Mouse (Mus musculus) lung, postnatal 0 days (tissue): ENCODE measurements at regions not wholly inside any gene's neighbourhood (a gene's known extent, or its start where the extent isn't known, plus 50 kb on each side); places are given as distances from the start of the nearest gene placed in this dataset.
"Not testable (repeated sequence)": the region's sequence is repeated elsewhere in the genome, so short reads cannot be mapped to it uniquely, and the experiment has no call there.

Experiments
- ATAC-seq: fragments of 200-750 bp; cut with Nextera tagmentation; 2 replicates; pipeline ENCODE4 v1.8.0; 2017; ENCODE audit warnings: moderate library complexity
- DNase-seq: peaks from one replicate; pipeline ENCODE4 v3.0.0-alpha.2; 2016; ENCODE audit warnings: low spot score
- H3K27ac ChIP-seq: fragments of 300-500 bp; sonication (generic); 2 replicates; pipeline ENCODE4 v1.5.1; 2014; ENCODE audit warnings: antibody characterized with exemption, mild to moderate bottlenecking, low read length, mixed read lengths
- H3K27me3 ChIP-seq: fragments of 300-500 bp; sonication (generic); replicated peaks from 2 replicates; pipeline ENCODE4 v1.6.1; 2014; ENCODE audit warnings: low read length, mixed read lengths; ENCODE audit not compliant: insufficient read depth
- H3K36me3 ChIP-seq: fragments of 300-500 bp; sonication (generic); 2 replicates; pipeline ENCODE4 v1.6.1; 2014; ENCODE audit warnings: low read length, mixed read lengths; ENCODE audit not compliant: insufficient read depth
- H3K4me1 ChIP-seq: fragments of 300-500 bp; sonication (generic); 2 replicates; pipeline ENCODE4 v1.6.1; 2014; ENCODE audit warnings: antibody characterized with exemption, low read depth, low read length, mixed read lengths; ENCODE audit not compliant: insufficient read depth
- H3K4me2 ChIP-seq: fragments of 300-500 bp; sonication (generic); replicated peaks from 2 replicates; pipeline ENCODE4 v1.6.1; 2014; ENCODE audit warnings: low read depth, mild to moderate bottlenecking, low read length, moderate library complexity, mixed read lengths
- H3K4me3 ChIP-seq: fragments of 300-500 bp; sonication (generic); 2 replicates; pipeline ENCODE4 v1.5.1; 2014; ENCODE audit warnings: low read depth, low read length
- H3K9ac ChIP-seq: fragments of 300-500 bp; sonication (generic); replicated peaks from 2 replicates; pipeline ENCODE4 v1.6.1; 2014; ENCODE audit warnings: low read depth, mild to moderate bottlenecking
- H3K9me3 ChIP-seq: fragments of 300-500 bp; sonication (generic); 2 replicates; pipeline ENCODE4 v1.6.1; 2016; ENCODE audit warnings: low read length, mixed read lengths
- CTCF ChIP-seq: IDR thresholded peaks from 2 replicates; pipeline ENCODE4 v1.5.1; 2016; ENCODE audit warnings: antibody characterized with exemption, mild to moderate bottlenecking
- EP300 ChIP-seq: IDR thresholded peaks from 2 replicates; pipeline ENCODE4 v1.6.1; 2016; ENCODE audit warnings: antibody characterized with exemption, mild to moderate bottlenecking, control low read depth
- WGBS: fragments of 180-500 bp; shearing (Covaris S2); extraction: QIAGEN DNeasy Blood & Tissue Kit; methylation state at CpG from one replicate; pipeline ENCODE4 v1.1.7; 2014; 5-methylcytosine and 5-hydroxymethylcytosine counted together

DNA sequence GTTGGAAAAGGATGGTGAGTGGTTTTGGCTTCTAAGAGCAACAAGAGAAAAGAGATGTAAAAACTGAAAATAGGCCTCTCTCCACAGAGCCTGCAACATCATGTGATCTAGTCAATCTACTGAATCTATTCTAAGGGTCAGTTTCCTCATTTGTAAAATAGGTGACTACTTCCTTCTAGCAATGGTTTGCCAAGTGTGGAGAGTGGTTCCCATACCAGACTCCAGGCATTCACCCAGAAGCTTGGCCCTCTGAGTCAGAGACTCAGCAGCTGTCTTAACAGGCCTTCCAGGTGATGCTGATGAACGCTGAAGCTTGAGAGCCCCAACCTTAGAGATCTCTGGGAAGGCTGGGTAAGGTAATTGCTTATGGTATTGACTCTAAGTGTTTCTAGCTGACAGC lies 98.9 kb upstream of the Klf4 start:
- H3K27me3 ChIP-seq = no peaks in the 10 kb centered on the region
- H3K36me3 ChIP-seq = no peaks in the 10 kb centered on the region
- TF ChIP-seq EP300 (no peak), CTCF (no peak)
- no peak overlapping the region for H3K4me2 ChIP-seq
- no peak overlapping the region for H3K4me3 ChIP-seq
- ATAC-seq (no peak), DNase-seq (no peak)
- no peaks in the 10 kb centered on the region for H3K9me3 ChIP-seq
- H3K27ac ChIP-seq = no peak overlapping the region
- no peaks in the 10 kb centered on the region for H3K4me1 ChIP-seq
- WGBS = 96% methylated on average over 1 of the region's 1 CpGs
- H3K9ac ChIP-seq = no peak overlapping the region

DNA sequence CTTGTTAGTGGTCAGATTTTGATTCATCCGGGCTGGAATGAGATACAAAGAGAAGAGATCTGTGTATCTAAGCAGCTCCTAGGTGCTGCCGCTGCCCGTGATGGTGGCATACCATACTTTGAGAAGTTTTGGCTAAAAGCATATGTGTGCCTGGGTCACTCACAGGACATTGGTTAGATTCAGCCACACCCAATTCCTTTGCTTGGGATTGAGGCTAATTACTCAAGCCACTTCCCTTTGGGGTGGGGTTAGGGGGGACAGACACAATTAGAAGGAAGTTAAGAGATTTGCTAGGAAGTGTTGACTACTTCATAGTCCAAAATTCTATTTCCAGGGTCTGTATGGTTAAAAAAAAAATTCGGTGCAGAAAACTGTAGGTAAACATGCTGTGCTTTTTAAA lies 97.9 kb upstream of the Klf4 start:
- H3K27ac ChIP-seq, H3K4me1 ChIP-seq, H3K27me3 ChIP-seq, DNase-seq, H3K4me2 ChIP-seq, ATAC-seq, H3K4me3 ChIP-seq, H3K36me3 ChIP-seq, H3K9ac ChIP-seq, H3K9me3 ChIP-seq: not testable (repeated sequence)
- peak; percentile 37; the same call in 1 of the 2 replicates for TF ChIP-seq EP300
- WGBS = 73% methylated on average over 4 of the region's 4 CpGs

DNA sequence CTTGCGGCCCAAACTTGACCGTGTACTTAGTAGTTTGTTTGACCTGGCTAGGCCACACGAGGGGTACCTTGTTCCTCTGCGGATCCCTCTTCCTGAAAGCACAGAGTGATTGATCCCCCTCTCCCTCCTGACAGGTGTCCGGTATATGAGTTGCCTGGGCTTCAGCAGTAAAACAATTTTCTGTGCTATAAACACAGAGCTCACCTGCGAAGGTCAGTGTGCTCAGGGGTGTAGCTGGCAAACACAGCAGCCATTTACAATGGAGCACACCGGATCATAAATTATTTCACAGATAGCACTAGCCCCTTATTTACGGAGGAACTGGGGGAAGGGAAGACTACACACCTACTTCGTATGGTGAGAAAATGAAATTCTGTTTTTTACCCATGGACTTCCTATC lies 92.5 kb upstream of the Klf4 start:
- Histone ChIP-seq H3K27ac (no peak overlapping the region), H3K4me3 (no peak overlapping the region), H3K9ac (no peak overlapping the region), H3K9me3 (no peaks in the 10 kb centered on the region), H3K27me3 (no peaks in the 10 kb centered on the region), H3K4me2 (no peak overlapping the region), H3K4me1 (no peaks in the 10 kb centered on the region), H3K36me3 (no peaks in the 10 kb centered on the region)
- no peak for ATAC-seq
- 90% methylated on average over 9 of the region's 9 CpGs for WGBS
- no peak for DNase-seq
- TF ChIP-seq CTCF (no peak), EP300 (no peak)

DNA sequence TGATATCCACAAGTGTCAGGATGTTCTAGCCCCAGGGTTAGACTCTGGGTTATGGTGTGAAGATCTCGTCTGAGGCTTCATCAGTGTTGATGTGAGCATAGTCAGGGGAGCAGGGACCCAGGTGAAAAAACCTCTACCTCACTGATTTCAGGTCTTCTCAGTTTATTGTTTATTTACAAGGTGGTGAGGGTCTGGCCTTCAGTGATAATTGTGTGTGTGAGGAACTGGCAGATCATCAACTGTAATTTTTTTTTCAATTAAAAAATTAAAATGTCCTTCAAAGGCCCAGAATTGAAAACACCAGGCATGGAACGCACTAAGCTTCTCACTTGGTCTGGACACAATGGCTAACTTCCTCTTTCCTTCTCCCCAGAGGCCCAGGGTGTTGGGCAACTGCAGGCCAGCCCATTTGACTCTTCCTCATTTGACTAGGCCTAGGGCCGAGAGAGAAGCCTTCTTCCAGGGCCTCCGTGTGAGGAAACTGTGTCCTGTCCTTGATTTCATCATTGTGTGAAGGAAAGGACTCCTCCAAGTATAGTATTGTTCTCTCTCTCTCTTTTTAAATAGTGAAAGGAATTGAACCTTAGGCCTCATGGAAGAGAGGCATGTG lies 91.0 kb upstream of the Klf4 start:
- H3K36me3 ChIP-seq = no peaks in the 10 kb centered on the region
- H3K9me3 ChIP-seq = no peaks in the 10 kb centered on the region
- 67% methylated on average over 4 of the region's 4 CpGs for WGBS
- H3K4me3 ChIP-seq = no peak overlapping the region
- H3K27me3 ChIP-seq = no peaks in the 10 kb centered on the region
- TF ChIP-seq CTCF (no peak), EP300 (no peak)
- no peak overlapping the region for H3K4me2 ChIP-seq
- no peak overlapping the region for H3K27ac ChIP-seq
- DNase-seq = peak; percentile 64
- H3K9ac ChIP-seq = no peak overlapping the region
- ATAC-seq = peak; percentile 35; the same call in 1 of the 2 replicates
- no peaks in the 10 kb centered on the region for H3K4me1 ChIP-seq

DNA sequence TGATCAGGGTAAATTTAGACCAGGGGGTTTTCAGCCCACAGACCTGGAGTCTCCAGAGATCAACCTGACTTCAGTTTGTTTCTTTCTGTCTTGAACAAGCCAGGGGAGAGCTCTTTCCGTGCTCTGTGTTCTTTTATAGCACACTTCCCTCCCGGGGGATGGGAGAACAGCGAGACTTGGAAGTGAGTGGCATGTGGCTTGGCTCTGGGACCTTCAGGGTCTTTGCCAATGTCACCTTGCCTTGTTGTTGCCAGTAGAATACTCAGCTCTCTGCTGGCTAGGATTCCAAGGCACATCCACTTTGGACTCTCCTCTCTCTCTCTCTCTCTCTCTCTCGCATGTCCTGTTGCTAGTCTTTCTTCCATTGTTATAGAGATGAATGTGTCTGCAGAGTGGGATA lies 90.4 kb upstream of the Klf4 start:
- H3K27me3 ChIP-seq = no peaks in the 10 kb centered on the region
- no peaks in the 10 kb centered on the region for H3K4me1 ChIP-seq
- H3K4me2 ChIP-seq = no peak overlapping the region
- 67% methylated on average over 4 of the region's 4 CpGs for WGBS
- TF ChIP-seq EP300 (no peak), CTCF (no peak)
- no peak overlapping the region for H3K27ac ChIP-seq
- H3K9ac ChIP-seq = no peak overlapping the region
- H3K4me3 ChIP-seq = no peak overlapping the region
- ATAC-seq (no peak), DNase-seq (no peak)
- no peaks in the 10 kb centered on the region for H3K36me3 ChIP-seq
- H3K9me3 ChIP-seq = no peaks in the 10 kb centered on the region

DNA sequence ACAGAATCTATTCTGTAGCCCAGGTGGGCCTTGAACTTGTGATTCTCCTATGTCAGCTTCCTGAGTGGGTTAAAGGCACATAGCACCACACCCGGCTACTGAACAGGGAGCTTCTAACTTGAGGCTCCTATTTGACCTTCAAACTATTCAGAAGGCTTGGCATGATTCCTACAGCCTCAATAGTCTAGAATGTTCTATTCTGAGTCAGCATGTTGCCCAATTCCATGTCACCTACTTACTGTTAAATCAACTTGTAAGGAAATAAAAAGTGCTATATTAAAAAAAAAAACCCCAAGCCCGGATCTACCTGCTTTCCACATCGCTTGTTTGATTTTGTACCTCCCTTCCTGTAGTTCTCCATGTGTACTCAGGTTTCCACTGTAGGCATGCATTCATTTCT lies 87.6 kb upstream of the Klf4 start:
- H3K36me3 ChIP-seq = no peaks in the 10 kb centered on the region
- ATAC-seq = no peak
- no peaks in the 10 kb centered on the region for H3K9me3 ChIP-seq
- no peaks in the 10 kb centered on the region for H3K4me1 ChIP-seq
- no peak overlapping the region for H3K9ac ChIP-seq
- TF ChIP-seq CTCF (no peak), EP300 (no peak)
- peak; percentile 64 for DNase-seq
- no peak overlapping the region for H3K4me2 ChIP-seq
- H3K27me3 ChIP-seq = no peaks in the 10 kb centered on the region
- H3K4me3 ChIP-seq = no peak overlapping the region
- 52% methylated on average over 3 of the region's 3 CpGs for WGBS
- no peak overlapping the region for H3K27ac ChIP-seq

DNA sequence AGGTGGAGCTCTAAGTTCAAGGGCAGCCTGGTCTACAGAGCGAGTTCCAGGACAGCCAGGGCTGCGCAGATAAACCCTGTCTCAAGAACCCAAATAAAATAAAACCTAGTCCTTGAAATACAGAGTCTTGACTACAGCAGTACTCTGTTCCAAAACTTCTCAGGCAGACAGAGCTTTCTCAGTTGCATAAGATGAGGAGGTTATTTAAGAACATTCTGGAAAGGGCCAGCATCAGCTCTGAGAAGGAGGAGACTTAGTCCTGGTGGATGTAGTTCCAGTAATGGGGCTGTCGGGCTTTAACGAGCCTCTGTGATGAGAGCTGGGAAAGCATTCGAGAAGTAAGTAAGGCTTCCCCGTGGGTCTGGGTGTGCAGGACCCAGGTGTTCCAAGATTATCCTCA lies 83.5 kb upstream of the Klf4 start:
- Histone ChIP-seq H3K4me1 (no peaks in the 10 kb centered on the region), H3K27ac (no peak overlapping the region), H3K36me3 (no peaks in the 10 kb centered on the region), H3K4me2 (no peak overlapping the region), H3K9me3 (no peaks in the 10 kb centered on the region), H3K9ac (no peak overlapping the region), H3K4me3 (no peak overlapping the region), H3K27me3 (no peaks in the 10 kb centered on the region)
- WGBS = 67% methylated on average over 6 of the region's 6 CpGs
- no peak for TF ChIP-seq CTCF
- TF ChIP-seq EP300 = no peak
- no peak for ATAC-seq
- DNase-seq = no peak
